8 mouse cellular contexts compared by ENCODE assay signal in genomic region chr1:171247916-171248315, GRCm38 (mm10). TPM values are rescaled to one million over a fixed set of nuclear protein-coding genes. Genes with fewer than 3 reads are reported as not detected.
DNase-seq lines count a peak whose midpoint lies in the region; ATAC-seq and TF ChIP-seq lines count a peak whose summit lies in the region.

No protein-coding gene starts in this region.

- no peak for TF ChIP-seq POLR2A in cortical plate, adult 2 months (IDR thresholded peaks at IDR 0.05; ENCODE audit: extremely low read depth, insufficient read depth, low read length)

- DNase-seq in hindbrain, embryonic 10.5 days (ENCODE audit: low spot score), result peak; percentile 29
- DNase-seq in midbrain, embryonic 10.5 days (ENCODE audit: low spot score), result no peak
- DNase-seq in layer of hippocampus, postnatal 14 days (ENCODE audit: low spot score in 2 of 2), result no peak
- DNase-seq in urinary bladder, postnatal 10 days (ENCODE audit: low spot score), result no peak

- no peak for TF ChIP-seq CTCF in cortical plate, adult 2 months (IDR thresholded peaks at IDR 0.05; ENCODE audit: extremely low read depth, insufficient read depth, low read length)

- H3K36me3 ChIP-seq in erythroblast, embryonic 14.5 days (ENCODE audit: control insufficient read depth), result peaks cover 19% of the 10 kb centered on the region
- peaks cover 25% of the 10 kb centered on the region for H3K36me3 ChIP-seq in hindbrain, embryonic 10.5 days
- H3K36me3 ChIP-seq in midbrain, embryonic 10.5 days, result peaks cover 28% of the 10 kb centered on the region

- peaks cover 47% of the 10 kb centered on the region for H3K27me3 ChIP-seq in erythroblast, embryonic 14.5 days (ENCODE audit: control insufficient read depth)
- H3K27me3 ChIP-seq in hindbrain, embryonic 10.5 days (ENCODE audit: insufficient read depth, poor library complexity, severe bottlenecking), result no peaks in the 10 kb centered on the region
- H3K27me3 ChIP-seq in midbrain, embryonic 10.5 days (ENCODE audit: low read depth, poor library complexity, severe bottlenecking), result peaks cover 4% of the 10 kb centered on the region; the same call in 1 of the 2 replicates

- H3K9me3 ChIP-seq in erythroblast, embryonic 14.5 days (ENCODE audit: control insufficient read depth, low read length), result no peaks in the 10 kb centered on the region
- no peaks in the 10 kb centered on the region for H3K9me3 ChIP-seq in hindbrain, embryonic 10.5 days
- no peaks in the 10 kb centered on the region for H3K9me3 ChIP-seq in midbrain, embryonic 10.5 days (replicated peaks)

- WGBS in hindbrain, embryonic 10.5 days, result 22% methylated on average over 4 of the region's 4 CpGs
- 31% methylated on average over 4 of the region's 4 CpGs for WGBS in midbrain, embryonic 10.5 days

- H3K27ac ChIP-seq in cortical plate, adult 2 months (ENCODE audit: insufficient read depth, low read length), result peak overlapping the region; percentile 74
- peak overlapping the region; percentile 96 for H3K27ac ChIP-seq in hindbrain, embryonic 10.5 days
- peak overlapping the region; percentile 95 for H3K27ac ChIP-seq in midbrain, embryonic 10.5 days (replicated peaks)

- peaks cover 38% of the 10 kb centered on the region for H3K4me1 ChIP-seq in erythroblast, embryonic 14.5 days (ENCODE audit: control insufficient read depth)
- H3K4me1 ChIP-seq in cortical plate, adult 2 months (ENCODE audit: control insufficient read depth, insufficient read depth, low read length), result peaks cover 2% of the 10 kb centered on the region; the same call in 1 of the 2 replicates
- H3K4me1 ChIP-seq in hindbrain, embryonic 10.5 days (replicated peaks), result peaks cover 70% of the 10 kb centered on the region
- H3K4me1 ChIP-seq in midbrain, embryonic 10.5 days, result peaks cover 70% of the 10 kb centered on the region

- peak overlapping the region; percentile 72 for H3K4me3 ChIP-seq in erythroblast, embryonic 14.5 days (replicated peaks)
- H3K4me3 ChIP-seq in cortical plate, adult 2 months (ENCODE audit: insufficient read depth, low read length), result no peak overlapping the region; the same call in 1 of the 2 replicates
- H3K4me3 ChIP-seq in hindbrain, embryonic 10.5 days, result peak overlapping the region; percentile 71
- peak overlapping the region; percentile 88 for H3K4me3 ChIP-seq in midbrain, embryonic 10.5 days

- no peak for ATAC-seq in erythroblast, adult 5-6 weeks (replicated peaks; ENCODE audit: low FRiP score, poor library complexity, severe bottlenecking)
- no peak for ATAC-seq in CD4-positive, CD25-positive, alpha-beta regulatory T cell, adult 4 months

RNA-seq across cellular contexts. Expression of gene Adamts4, which starts 2.3 kb away (rescaled TPM):
- not detected in 2 replicates for polyA plus RNA-seq in erythroblast, embryonic 14.5 days (2012)
- 0.19 TPM in 1 of 2 replicates, not detected in the other for total RNA-seq in erythroblast, adult 5-6 weeks (2015; ENCODE audit: low replicate concordance)
- total RNA-seq in erythroblast, adult 5-6 weeks (2017; ENCODE audit: low replicate concordance), result not detected in 2 replicates
- polyA plus RNA-seq in cortical plate, adult 2 months (2012; rRNA removed), result 14.4 and 20.1 TPM in 2 replicates
- polyA plus RNA-seq in hindbrain, embryonic 10.5 days (2016; fragmentation: Nextera tagmentation; extraction: Ambion mirVana), result 10.4 and 13.0 TPM in 2 replicates
- polyA plus RNA-seq in midbrain, embryonic 10.5 days (2016; fragmentation: Nextera tagmentation; extraction: Ambion mirVana), result 9.9 and 10.9 TPM in 2 replicates
- under 1 TPM in 1 of 2 experiments, not detected in 1; 0.13 TPM for polyA plus RNA-seq in CD4-positive, CD25-positive, alpha-beta regulatory T cell, adult 4 months (2017; shearing (Covaris generic))
- 10 to 100 TPM; 31.5 to 34.6 TPM for total RNA-seq in layer of hippocampus, postnatal 14 days (2021)

RNA-seq across cellular contexts. Expression of gene Ndufs2, which starts 3.3 kb away (rescaled TPM):
- polyA plus RNA-seq in erythroblast, embryonic 14.5 days (2012), result 7.0 and 7.5 TPM in 2 replicates
- total RNA-seq in erythroblast, adult 5-6 weeks (2015; ENCODE audit: low replicate concordance), result 62.9 and 78.4 TPM in 2 replicates
- total RNA-seq in erythroblast, adult 5-6 weeks (2017; ENCODE audit: low replicate concordance), result 48.0 and 62.1 TPM in 2 replicates
- polyA plus RNA-seq in cortical plate, adult 2 months (2012; rRNA removed), result 202 and 215 TPM in 2 replicates
- 250 and 275 TPM in 2 replicates for polyA plus RNA-seq in hindbrain, embryonic 10.5 days (2016; fragmentation: Nextera tagmentation; extraction: Ambion mirVana)
- polyA plus RNA-seq in midbrain, embryonic 10.5 days (2016; fragmentation: Nextera tagmentation; extraction: Ambion mirVana), result 267 and 268 TPM in 2 replicates
- polyA plus RNA-seq in CD4-positive, CD25-positive, alpha-beta regulatory T cell, adult 4 months (2017; shearing (Covaris generic)), result 100 to 1,000 TPM; 115 to 119 TPM
- 100 to 1,000 TPM; 274 to 282 TPM for total RNA-seq in layer of hippocampus, postnatal 14 days (2021)

RNA-seq across cellular contexts. Expression of gene Fcer1g, which starts 13.8 kb away (rescaled TPM):
- polyA plus RNA-seq in erythroblast, embryonic 14.5 days (2012), result 0.13 and 0.17 TPM in 2 replicates
- 269 and 282 TPM in 2 replicates for total RNA-seq in erythroblast, adult 5-6 weeks (2015; ENCODE audit: low replicate concordance)
- total RNA-seq in erythroblast, adult 5-6 weeks (2017; ENCODE audit: low replicate concordance), result 89.5 and 162 TPM in 2 replicates
- 35.9 and 40.7 TPM in 2 replicates for polyA plus RNA-seq in cortical plate, adult 2 months (2012; rRNA removed)
- 16.3 and 22.8 TPM in 2 replicates for polyA plus RNA-seq in hindbrain, embryonic 10.5 days (2016; fragmentation: Nextera tagmentation; extraction: Ambion mirVana)
- 12.7 and 21.1 TPM in 2 replicates for polyA plus RNA-seq in midbrain, embryonic 10.5 days (2016; fragmentation: Nextera tagmentation; extraction: Ambion mirVana)
- 1 to 10 TPM; 1.8 to 3.5 TPM for polyA plus RNA-seq in CD4-positive, CD25-positive, alpha-beta regulatory T cell, adult 4 months (2017; shearing (Covaris generic))
- total RNA-seq in layer of hippocampus, postnatal 14 days (2021), result 10 to 100 TPM; 14.4 to 14.6 TPM

RNA-seq across cellular contexts. Expression of gene B4galt3, which starts 22.2 kb away (rescaled TPM):
- polyA plus RNA-seq in erythroblast, embryonic 14.5 days (2012), result 11.1 and 11.6 TPM in 2 replicates
- total RNA-seq in erythroblast, adult 5-6 weeks (2015; ENCODE audit: low replicate concordance), result 8.1 and 11.3 TPM in 2 replicates
- total RNA-seq in erythroblast, adult 5-6 weeks (2017; ENCODE audit: low replicate concordance), result 7.7 and 29.1 TPM in 2 replicates
- polyA plus RNA-seq in cortical plate, adult 2 months (2012; rRNA removed), result 73.7 and 74.1 TPM in 2 replicates
- polyA plus RNA-seq in hindbrain, embryonic 10.5 days (2016; fragmentation: Nextera tagmentation; extraction: Ambion mirVana), result 70.3 and 80.9 TPM in 2 replicates
- 63.5 and 69.5 TPM in 2 replicates for polyA plus RNA-seq in midbrain, embryonic 10.5 days (2016; fragmentation: Nextera tagmentation; extraction: Ambion mirVana)
- polyA plus RNA-seq in CD4-positive, CD25-positive, alpha-beta regulatory T cell, adult 4 months (2017; shearing (Covaris generic)), result 10 to 100 TPM; 56.0 to 93.6 TPM
- 10 to 100 TPM; 54.8 to 62.8 TPM for total RNA-seq in layer of hippocampus, postnatal 14 days (2021)

RNA-seq across cellular contexts. Expression of gene Apoa2, which starts 23.1 kb away (rescaled TPM):
- polyA plus RNA-seq in erythroblast, embryonic 14.5 days (2012), result 0.42 and 2.1 TPM in 2 replicates
- total RNA-seq in erythroblast, adult 5-6 weeks (2015; ENCODE audit: low replicate concordance), result not detected in 2 replicates
- total RNA-seq in erythroblast, adult 5-6 weeks (2017; ENCODE audit: low replicate concordance), result not detected in 2 replicates
- 2.8 and 3.0 TPM in 2 replicates for polyA plus RNA-seq in cortical plate, adult 2 months (2012; rRNA removed)
- 3.4 and 4.7 TPM in 2 replicates for polyA plus RNA-seq in hindbrain, embryonic 10.5 days (2016; fragmentation: Nextera tagmentation; extraction: Ambion mirVana)
- 4.1 and 4.4 TPM in 2 replicates for polyA plus RNA-seq in midbrain, embryonic 10.5 days (2016; fragmentation: Nextera tagmentation; extraction: Ambion mirVana)
- polyA plus RNA-seq in CD4-positive, CD25-positive, alpha-beta regulatory T cell, adult 4 months (2017; shearing (Covaris generic)), result under 1 TPM in 1 of 2 experiments, not detected in 1; 0.75 TPM
- total RNA-seq in layer of hippocampus, postnatal 14 days (2021), result 1 to 10 TPM; 1.3 to 3.2 TPM

Comparison
In these comparisons a context has a peak if more than half of its experiments do, and no peak if none do; other contexts are left out.
1. RNA of gene Ndufs2, which starts 3.3 kb away (polyA plus RNA-seq): 267 to 268 TPM in midbrain, embryonic 10.5 days, 250 to 275 TPM in hindbrain, embryonic 10.5 days, 202 to 215 TPM in cortical plate, adult 2 months and 115 to 119 TPM in CD4-positive, CD25-positive, alpha-beta regulatory T cell, adult 4 months; 7.0 to 7.5 TPM in erythroblast, embryonic 14.5 days; every median in the first group is over 10 times any median in the second.
2. Peak in every context shown above with its lines, with median percentiles within 50 percentile points of each other: H3K27ac ChIP-seq.